Mouse (Mus musculus) heart, postnatal 10 days (tissue): ENCODE results near the gene Mrpl2. TPM values are rescaled to one million over a fixed set of nuclear protein-coding genes. Genes with fewer than 3 reads are reported as not detected.

Experiments
- DNase-seq, 2 experiments: peaks; one replicate each; pipeline ENCODE4 v3.0.0; 2021
- intact Hi-C: fragments of 180-260 bp; cut with DNase I; formaldehyde crosslinking; loops from one replicate; pipeline ENCODE4 v1.15.1; 2025
- total RNA-seq, 2 experiments: library from RNA; stranded (reverse); gene quantifications; 2 replicates each; pipeline ENCODE4 v1.2.3; 2021

Mrpl2 gene
- total RNA-seq, 2 experiments from 2014 or later, result 117 to 122 TPM

GRCm38 (mm10) chr17:46661981-46662380, 16.0 kb downstream of the Mrpl2 start:
- intact Hi-C loops, result no loop called here

GRCm38 (mm10) chr17:46662730-46663129, 16.7 kb downstream of the Mrpl2 start:
- peak; percentile 71 to 80 for DNase-seq
- intact Hi-C loops, result no loop called here

More at GRCm38 (mm10) chr17:46661981-46662380, 16.0 kb downstream of the Mrpl2 start:
- no peak for DNase-seq

- intact Hi-C loops, result no loop called here
- peak in 1 of 2 experiments; percentile 47 for DNase-seq
Observed at GRCm38 (mm10) chr17:46667712-46668111, 21.7 kb downstream of the Mrpl2 start.

- no peak for DNase-seq
- intact Hi-C loops, result no loop called here
Observed at GRCm38 (mm10) chr17:46669911-46670310, 23.9 kb downstream of the Mrpl2 start.

GRCm38 (mm10) chr17:46673850-46674529, 28.0 kb downstream of the Mrpl2 start, which contains the start of gene Rrp36:
Gene Rrp36 (minus strand): TSS chr17:46674352.
- intact Hi-C loops, result loop anchor here (1.0 to 2.0 kb wide), 2 partner anchors 24 to 41 kb away; partner anchors contain the start of gene Cul7

GRCm38 (mm10) chr17:46674530-46675283, 28.7 kb downstream of the Mrpl2 start:
- DNase-seq, result no peak
- intact Hi-C loops, result loop anchor here (1.0 to 2.0 kb wide), 2 partner anchors 24 to 40 kb away; partner anchors contain the start of gene Cul7

More at GRCm38 (mm10) chr17:46673850-46674529, 28.0 kb downstream of the Mrpl2 start, which contains the start of gene Rrp36:
- peak; percentile 95 to 97 for DNase-seq

GRCm38 (mm10) chr17:46678416-46678815, 32.4 kb downstream of the Mrpl2 start, which contains the start of gene Mea1:
Gene Mea1 (plus strand): TSS chr17:46678793.
- intact Hi-C loops, result no loop called here
- DNase-seq, result peak; percentile 45 to 71

- DNase-seq, result peak; percentile 52 to 60
- intact Hi-C loops, result no loop called here
Observed at GRCm38 (mm10) chr17:46678911-46679310, 32.9 kb downstream of the Mrpl2 start.

GRCm38 (mm10) chr17:46679843-46680759, 34.1 kb downstream of the Mrpl2 start:
- intact Hi-C loops, result no loop called here
- DNase-seq, result peak; percentile 67 to 68

- intact Hi-C loops, result loop anchor here (1.0 kb wide), 1 partner anchor 22 kb away; no protein-coding TSS in a partner anchor
- peak; percentile 97 for DNase-seq
Observed at GRCm38 (mm10) chr17:46680760-46681373, 34.8 kb downstream of the Mrpl2 start, which contains the start of gene Klhdc3. Gene Klhdc3 (minus strand): TSS chr17:46680914.

- intact Hi-C loops, result loop anchor here (1.0 kb wide), 1 partner anchor 22 kb away; no protein-coding TSS in a partner anchor
- DNase-seq, result peak in 1 of 2 experiments; percentile 40
Observed at GRCm38 (mm10) chr17:46681466-46682118, 35.6 kb downstream of the Mrpl2 start.

- no peak for DNase-seq
- intact Hi-C loops, result no loop called here
Observed at GRCm38 (mm10) chr17:46682654-46683389, 36.8 kb downstream of the Mrpl2 start.

GRCm38 (mm10) chr17:46685913-46686312, 39.9 kb downstream of the Mrpl2 start:
- no peak for DNase-seq
- intact Hi-C loops, result no loop called here

GRCm38 (mm10) chr17:46690665-46691064, 44.6 kb downstream of the Mrpl2 start:
- no peak for DNase-seq
- intact Hi-C loops, result no loop called here

GRCm38 (mm10) chr17:46691390-46691789, 45.4 kb downstream of the Mrpl2 start:
- no peak for DNase-seq
- intact Hi-C loops, result no loop called here

- DNase-seq, result no peak
- intact Hi-C loops, result no loop called here
Observed at GRCm38 (mm10) chr17:46694517-46695063, 48.6 kb downstream of the Mrpl2 start.

GRCm38 (mm10) chr17:46698515-46698914, 52.5 kb downstream of the Mrpl2 start:
- intact Hi-C loops, result no loop called here
- DNase-seq, result no peak

- intact Hi-C loops, result no loop called here
- DNase-seq, result no peak
Observed at GRCm38 (mm10) chr17:46699245-46699644, 53.2 kb downstream of the Mrpl2 start.
